Mouse (Mus musculus) ES-E14 (cell line): ENCODE measurements around the gene Nfkbid. TPM values are rescaled to one million over a fixed set of nuclear protein-coding genes. Genes with fewer than 3 reads are reported as not detected.

ENCODE experiments used
- DNase-seq: peaks from one replicate; pipeline ENCODE4 v3.0.0-alpha.2; 2013; ENCODE audit warnings: low read depth, low spot score
- H3K27ac ChIP-seq: 2 replicates; pipeline ENCODE4 v1.5.1; 2012; ENCODE audit warnings: low read depth, mild to moderate bottlenecking, low read length, moderate library complexity, mixed read lengths; ENCODE audit not compliant: poor library complexity, insufficient read depth, severe bottlenecking
- H3K36me3 ChIP-seq: 2 replicates; pipeline ENCODE4 v1.6.1; 2012; ENCODE audit warnings: mild to moderate bottlenecking, low read length, moderate library complexity, mixed read lengths; ENCODE audit not compliant: control insufficient read depth, poor library complexity, insufficient read depth, severe bottlenecking
- H3K4me1 ChIP-seq, 2 experiments: fragments of 150-350 bp in 1 of 2; sonication (generic) in 1 of 2; 2 replicates each; pipeline ENCODE4 v1.6.1; 2012; ENCODE audit warnings: low read length in 2 of 2, mild to moderate bottlenecking in 1 of 2, mixed read lengths in 1 of 2; ENCODE audit not compliant: control insufficient read depth in 2 of 2, insufficient read depth in 2 of 2, poor library complexity in 1 of 2
- H3K4me3 ChIP-seq, 2 experiments: fragments of 150-350 bp in 1 of 2; sonication (generic) in 1 of 2; 2 replicates each; pipeline ENCODE4 v1.5.1; 2012; ENCODE audit warnings: low read length in 2 of 2, low read depth in 1 of 2, mild to moderate bottlenecking in 1 of 2, mixed read lengths in 1 of 2; ENCODE audit not compliant: insufficient read depth in 1 of 2, poor library complexity in 1 of 2, severe bottlenecking in 1 of 2
- H3K9ac ChIP-seq: 2 replicates; pipeline ENCODE4 v1.6.1; 2012; ENCODE audit warnings: low read depth, mild to moderate bottlenecking, low read length, mixed read lengths; ENCODE audit not compliant: poor library complexity, insufficient read depth, severe bottlenecking
- H3K9me3 ChIP-seq: fragments of 150-350 bp; sonication (generic); 2 replicates; pipeline ENCODE4 v1.6.1; 2012; ENCODE audit warnings: low read depth, mild to moderate bottlenecking, low read length; ENCODE audit not compliant: control insufficient read depth, insufficient read depth
- CHD2 ChIP-seq: IDR thresholded peaks from 2 replicates; pipeline ENCODE4 v1.6.1; 2014; ENCODE audit warnings: mild to moderate bottlenecking, low read depth, low read length, inconsistent platforms
- HCFC1 ChIP-seq: IDR thresholded peaks from 2 replicates; pipeline ENCODE4 v1.6.1; 2012; ENCODE audit warnings: low read length, inconsistent platforms, borderline replicate concordance; ENCODE audit not compliant: insufficient read depth
- MAFK ChIP-seq: IDR thresholded peaks from 2 replicates; pipeline ENCODE4 v1.6.1; 2014; ENCODE audit warnings: mild to moderate bottlenecking, low read depth, low read length, inconsistent platforms; ENCODE audit not compliant: insufficient read depth
- ZC3H11A ChIP-seq: IDR thresholded peaks from 2 replicates; pipeline ENCODE4 v1.6.1; 2012; ENCODE audit warnings: low read depth, mild to moderate bottlenecking, inconsistent platforms, low read length, borderline replicate concordance
- ZNF384 ChIP-seq: IDR thresholded peaks from 2 replicates; pipeline ENCODE4 v1.6.1; 2012; ENCODE audit warnings: low read depth, low read length, inconsistent platforms
- in situ Hi-C, 2 experiments: fragments of 600-800 bp; cut with MboI; formaldehyde crosslinking; loops; one replicate each; pipeline ENCODE4 v1.15.1; 2025; ENCODE audit warnings: low sequenced_read_pairs in 2 of 2, inconsistent platforms in 1 of 2; ENCODE audit not compliant: unreplicated experiment in 2 of 2
- total RNA-seq: library from RNA; depleted of rRNA; stranded (reverse); fragments of 300-350 nt; gene quantifications from 2 replicates; pipeline ENCODE4 v1.2.3, GENCODE M21; 2012

The Nfkbid gene
- total RNA-seq, 1 experiment, result 4.2 TPM

- DNase-seq, result no peak
- TF ChIP-seq ZC3H11A (no peak), HCFC1 (no peak), ZNF384 (no peak), CHD2 (no peak), MAFK (no peak)
- in situ Hi-C loops, result no loop called here
- Histone ChIP-seq H3K9ac (no peak overlapping the region), H3K27ac (no peak overlapping the region), H3K9me3 (no peaks in the 10 kb centered on the region), H3K4me1 (no peaks in the 10 kb centered on the region), H3K4me3 (no peak overlapping the region), H3K36me3 (no peaks in the 10 kb centered on the region)
These were observed 28.6 kb upstream of the Nfkbid start for GRCm38 (mm10) chr7:30392746-30393520.

- no peak for DNase-seq
- no peaks in the 10 kb centered on the region for H3K36me3 ChIP-seq
- H3K4me1 ChIP-seq, result no peaks in the 10 kb centered on the region
- TF ChIP-seq ZC3H11A (no peak), HCFC1 (no peak), MAFK (no peak), ZNF384 (no peak), CHD2 (no peak)
- H3K27ac ChIP-seq, result no peak overlapping the region
- no peak overlapping the region for H3K9ac ChIP-seq
- H3K9me3 ChIP-seq, result no peaks in the 10 kb centered on the region
- no peak overlapping the region for H3K4me3 ChIP-seq
- in situ Hi-C loops, result no loop called here
These were observed 27.9 kb upstream of the Nfkbid start for GRCm38 (mm10) chr7:30393631-30394030.

- Histone ChIP-seq H3K4me3 (no peak overlapping the region), H3K4me1 (no peaks in the 10 kb centered on the region), H3K27ac (no peak overlapping the region), H3K9ac (no peak overlapping the region), H3K9me3 (no peaks in the 10 kb centered on the region), H3K36me3 (no peaks in the 10 kb centered on the region)
- DNase-seq, result no peak
- in situ Hi-C loops, result no loop called here
- no peak for TF ChIP-seq HCFC1
- no peak for TF ChIP-seq ZC3H11A
- TF ChIP-seq CHD2, result no peak
- no peak for TF ChIP-seq MAFK
- TF ChIP-seq ZNF384, result no peak
These were observed 27.2 kb upstream of the Nfkbid start for GRCm38 (mm10) chr7:30394379-30394778.

- H3K4me3 ChIP-seq, result no peak overlapping the region
- in situ Hi-C loops, result no loop called here
- no peaks in the 10 kb centered on the region for H3K4me1 ChIP-seq
These were observed 26.7 kb upstream of the Nfkbid start for GRCm38 (mm10) chr7:30394871-30395270.

More at GRCm38 (mm10) chr7:30394871-30395270, 26.7 kb upstream of the Nfkbid start:
- Histone ChIP-seq H3K9me3 (no peaks in the 10 kb centered on the region), H3K36me3 (no peaks in the 10 kb centered on the region), H3K9ac (no peak overlapping the region), H3K27ac (no peak overlapping the region)
- TF ChIP-seq ZNF384, result no peak
- TF ChIP-seq ZC3H11A, result no peak
- no peak for TF ChIP-seq MAFK
- TF ChIP-seq HCFC1, result no peak
- no peak for TF ChIP-seq CHD2
- DNase-seq, result peak; percentile 47
